ENCODE assay signal across 17 mouse cellular contexts in genomic region chr2:157394868-157395267, GRCm38 (mm10). TPM values are rescaled to one million over a fixed set of nuclear protein-coding genes. Genes with fewer than 3 reads are reported as not detected.
DNase-seq lines count a peak whose midpoint lies in the region; ATAC-seq lines count a peak whose summit lies in the region.
"Had no signal": no experiment of that assay in that cellular context is flagged by ENCODE, and none has a peak within 500 bp of the region (broad histone marks: within the 10 kb centered on the region; RNA-seq: fewer than 3 reads in every experiment).

No protein-coding gene starts in this region.

- H3K4me3 ChIP-seq in forebrain, embryonic 10.5 days, result no peak overlapping the region
- H3K4me3 ChIP-seq in forebrain, embryonic 12.5 days (replicated peaks), result no peak overlapping the region
- H3K4me3 ChIP-seq in midbrain, embryonic 11.5 days (ENCODE audit: low read depth, low read length), result no peak overlapping the region
- no peak overlapping the region for H3K4me3 ChIP-seq in midbrain, embryonic 14.5 days (replicated peaks; ENCODE audit: low read depth, low read length)
- H3K4me3 ChIP-seq in lung, embryonic 16.5 days (ENCODE audit: low read length), result no peak overlapping the region
- H3K4me3 ChIP-seq in stomach, embryonic 16.5 days (replicated peaks; ENCODE audit: low read length), result no peak overlapping the region
- H3K4me3 ChIP-seq: embryonic facial prominence, embryonic 15.5 days had no signal

- 0 out of 2 replicates have a peak overlapping the region, but pooled peaks have one; percentile 12 for H3K27ac ChIP-seq in forebrain, embryonic 10.5 days
- no peak overlapping the region for H3K27ac ChIP-seq in forebrain, embryonic 12.5 days
- H3K27ac ChIP-seq in midbrain, embryonic 11.5 days (ENCODE audit: low read depth, low read length), result no peak overlapping the region
- no peak overlapping the region for H3K27ac ChIP-seq in midbrain, embryonic 14.5 days (replicated peaks; ENCODE audit: low read depth, low read length)
- peak overlapping the region; percentile 94 for H3K27ac ChIP-seq in lung, embryonic 16.5 days (ENCODE audit: low read length)
- H3K27ac ChIP-seq in stomach, embryonic 16.5 days (ENCODE audit: low read length), result peak overlapping the region; percentile 82
- H3K27ac ChIP-seq: embryonic facial prominence, embryonic 15.5 days; liver, embryonic 14.5 days had no signal

- peaks cover 77% of the 10 kb centered on the region for H3K36me3 ChIP-seq in forebrain, embryonic 10.5 days (replicated peaks)
- peaks cover 44% of the 10 kb centered on the region for H3K36me3 ChIP-seq in forebrain, embryonic 12.5 days (replicated peaks)
- peaks cover 2% of the 10 kb centered on the region; the same call in 1 of the 2 replicates for H3K36me3 ChIP-seq in midbrain, embryonic 11.5 days (ENCODE audit: control insufficient read depth, insufficient read depth, low read length)
- peaks cover 37% of the 10 kb centered on the region for H3K36me3 ChIP-seq in midbrain, embryonic 14.5 days (ENCODE audit: control insufficient read depth, insufficient read depth, low read length)
- peaks cover 4% of the 10 kb centered on the region; the same call in 1 of the 2 replicates for H3K36me3 ChIP-seq in lung, embryonic 16.5 days (ENCODE audit: control insufficient read depth, insufficient read depth, low read length)
- H3K36me3 ChIP-seq in stomach, embryonic 16.5 days (ENCODE audit: control insufficient read depth, insufficient read depth, low read length), result peaks cover 17% of the 10 kb centered on the region

- 78% methylated on average over 6 of the region's 6 CpGs for WGBS in forebrain, embryonic 10.5 days
- 85% methylated on average over 6 of the region's 6 CpGs for WGBS in forebrain, embryonic 12.5 days
- 81% methylated on average over 6 of the region's 6 CpGs for WGBS in midbrain, embryonic 11.5 days
- WGBS in midbrain, embryonic 14.5 days, result 83% methylated on average over 6 of the region's 6 CpGs
- WGBS in lung, embryonic 16.5 days, result 45% methylated on average over 6 of the region's 6 CpGs
- 44% methylated on average over 6 of the region's 6 CpGs for WGBS in stomach, embryonic 16.5 days

- DNase-seq in forebrain, embryonic 10.5 days (ENCODE audit: extremely low spot score, low spot score), result no peak
- DNase-seq in midbrain, embryonic 11.5 days (ENCODE audit: low spot score, missing footprints), result peak; percentile 31
- DNase-seq in midbrain, embryonic 14.5 days, result no peak
- no peak for DNase-seq in thymus, postnatal 4 days
- DNase-seq in adrenal gland, adult 18-20 months (ENCODE audit: low spot score in 2 of 2), result no peak
- DNase-seq: adrenal gland, postnatal 25 days; kidney, adult 8-10 months; right cerebral cortex, postnatal 4 days had no signal

- no peak overlapping the region for H3K4me2 ChIP-seq in forebrain, embryonic 12.5 days
- H3K4me2 ChIP-seq in midbrain, embryonic 11.5 days, result no peak overlapping the region
- H3K4me2 ChIP-seq in midbrain, embryonic 14.5 days (ENCODE audit: low read length), result no peak overlapping the region
- no peak overlapping the region; the same call in 1 of the 2 replicates for H3K4me2 ChIP-seq in lung, embryonic 16.5 days (ENCODE audit: low read depth, low read length)
- no peak overlapping the region for H3K4me2 ChIP-seq in stomach, embryonic 16.5 days (ENCODE audit: low read depth, low read length)
- H3K4me2 ChIP-seq: embryonic facial prominence, embryonic 15.5 days had no signal

- H3K27me3 ChIP-seq in forebrain, embryonic 10.5 days (ENCODE audit: poor library complexity, severe bottlenecking), result no peaks in the 10 kb centered on the region
- no peaks in the 10 kb centered on the region for H3K27me3 ChIP-seq in forebrain, embryonic 12.5 days
- H3K27me3 ChIP-seq in midbrain, embryonic 11.5 days (ENCODE audit: control insufficient read depth, insufficient read depth, low read length), result no peaks in the 10 kb centered on the region
- H3K27me3 ChIP-seq in midbrain, embryonic 14.5 days (ENCODE audit: control insufficient read depth, insufficient read depth, low read length), result no peaks in the 10 kb centered on the region
- H3K27me3 ChIP-seq in lung, embryonic 16.5 days (ENCODE audit: control insufficient read depth, insufficient read depth, low read depth, low read length), result no peaks in the 10 kb centered on the region
- H3K27me3 ChIP-seq in stomach, embryonic 16.5 days (ENCODE audit: control insufficient read depth, insufficient read depth, low read length), result no peaks in the 10 kb centered on the region
- H3K27me3 ChIP-seq: embryonic facial prominence, embryonic 15.5 days had no signal

- H3K9ac ChIP-seq in forebrain, embryonic 12.5 days, result no peak overlapping the region
- no peak overlapping the region for H3K9ac ChIP-seq in midbrain, embryonic 11.5 days (ENCODE audit: low read length)
- no peak overlapping the region for H3K9ac ChIP-seq in midbrain, embryonic 14.5 days (replicated peaks; ENCODE audit: low read length)
- H3K9ac ChIP-seq in lung, embryonic 16.5 days (ENCODE audit: low read length), result peak overlapping the region; percentile 52
- H3K9ac ChIP-seq in stomach, embryonic 16.5 days (ENCODE audit: low read length), result peak overlapping the region; percentile 7; the same call in 1 of the 2 replicates
- H3K9ac ChIP-seq: embryonic facial prominence, embryonic 15.5 days; liver, embryonic 14.5 days had no signal

- H3K9me3 ChIP-seq in forebrain, embryonic 10.5 days, result peaks cover 4% of the 10 kb centered on the region
- peaks cover 6% of the 10 kb centered on the region; the same call in 1 of the 2 replicates for H3K9me3 ChIP-seq in forebrain, embryonic 12.5 days
- no peaks in the 10 kb centered on the region; the same call in 1 of the 2 replicates for H3K9me3 ChIP-seq in midbrain, embryonic 11.5 days (ENCODE audit: control insufficient read depth, low read length)
- peaks cover 3% of the 10 kb centered on the region; the same call in 1 of the 2 replicates for H3K9me3 ChIP-seq in midbrain, embryonic 14.5 days (ENCODE audit: control insufficient read depth, low read length)
- H3K9me3 ChIP-seq in lung, embryonic 16.5 days (ENCODE audit: control insufficient read depth, low read length), result no peaks in the 10 kb centered on the region
- peaks cover 4% of the 10 kb centered on the region; the same call in 1 of the 2 replicates for H3K9me3 ChIP-seq in stomach, embryonic 16.5 days (replicated peaks; ENCODE audit: control insufficient read depth, low read length)
- H3K9me3 ChIP-seq: embryonic facial prominence, embryonic 15.5 days had no signal

- H3K4me1 ChIP-seq in forebrain, embryonic 10.5 days, result peaks cover 23% of the 10 kb centered on the region
- no peaks in the 10 kb centered on the region for H3K4me1 ChIP-seq in forebrain, embryonic 12.5 days
- H3K4me1 ChIP-seq in midbrain, embryonic 11.5 days (ENCODE audit: control insufficient read depth, insufficient read depth, low read length), result no peaks in the 10 kb centered on the region
- H3K4me1 ChIP-seq in midbrain, embryonic 14.5 days (ENCODE audit: control insufficient read depth, insufficient read depth, low read length), result no peaks in the 10 kb centered on the region
- peaks cover 42% of the 10 kb centered on the region for H3K4me1 ChIP-seq in lung, embryonic 16.5 days (replicated peaks; ENCODE audit: control insufficient read depth, insufficient read depth, low read length)
- peaks cover 31% of the 10 kb centered on the region for H3K4me1 ChIP-seq in stomach, embryonic 16.5 days (ENCODE audit: control insufficient read depth, insufficient read depth, low read length)
- H3K4me1 ChIP-seq: embryonic facial prominence, embryonic 15.5 days had no signal

- ATAC-seq in forebrain, embryonic 12.5 days (ENCODE audit: low FRiP score), result no peak
- no peak for ATAC-seq in midbrain, embryonic 11.5 days (ENCODE audit: low FRiP score)
- no peak for ATAC-seq in midbrain, embryonic 14.5 days (ENCODE audit: low FRiP score, low TSS enrichment)
- ATAC-seq in lung, embryonic 16.5 days (ENCODE audit: low read depth), result peak; percentile 79
- peak; percentile 82; the same call in 1 of the 2 replicates for ATAC-seq in stomach, embryonic 16.5 days (ENCODE audit: insufficient read depth, low FRiP score)

RNA-seq across cellular contexts. Expression of gene Src, which starts 23.4 kb away (rescaled TPM):
- polyA plus RNA-seq in forebrain, embryonic 10.5 days (2016; fragmentation: Nextera tagmentation; extraction: Ambion mirVana), result 19.2 and 19.6 TPM in 2 replicates
- 35.1 and 38.0 TPM in 2 replicates for polyA plus RNA-seq in forebrain, embryonic 12.5 days (2016; fragmentation: Nextera tagmentation; extraction: Ambion mirVana)
- polyA plus RNA-seq in midbrain, embryonic 11.5 days (2014; fragmentation: Nextera tagmentation; extraction: Ambion mirVana), result 11.2 and 14.0 TPM in 2 replicates
- polyA plus RNA-seq in midbrain, embryonic 14.5 days (2014; fragmentation: Nextera tagmentation; extraction: Ambion mirVana), result 34.3 and 52.2 TPM in 2 replicates
- polyA plus RNA-seq in lung, embryonic 16.5 days (2015; fragmentation: Nextera tagmentation; extraction: Ambion mirVana), result 20.9 and 21.1 TPM in 2 replicates
- polyA plus RNA-seq in stomach, embryonic 16.5 days (2015; fragmentation: Nextera tagmentation; extraction: Ambion mirVana), result 12.1 and 14.7 TPM in 2 replicates
- 10 to 100 TPM; 11.8 to 13.8 TPM for total RNA-seq in adrenal gland, adult 18-20 months (2021)

RNA-seq across cellular contexts. Expression of gene Manbal, which starts 27.5 kb away (rescaled TPM):
- 64.4 and 68.1 TPM in 2 replicates for polyA plus RNA-seq in forebrain, embryonic 10.5 days (2016; fragmentation: Nextera tagmentation; extraction: Ambion mirVana)
- polyA plus RNA-seq in forebrain, embryonic 12.5 days (2016; fragmentation: Nextera tagmentation; extraction: Ambion mirVana), result 68.8 and 69.4 TPM in 2 replicates
- polyA plus RNA-seq in midbrain, embryonic 11.5 days (2014; fragmentation: Nextera tagmentation; extraction: Ambion mirVana), result 34.7 and 35.9 TPM in 2 replicates
- polyA plus RNA-seq in midbrain, embryonic 14.5 days (2014; fragmentation: Nextera tagmentation; extraction: Ambion mirVana), result 47.8 and 89.9 TPM in 2 replicates
- 85.3 and 86.3 TPM in 2 replicates for polyA plus RNA-seq in lung, embryonic 16.5 days (2015; fragmentation: Nextera tagmentation; extraction: Ambion mirVana)
- polyA plus RNA-seq in stomach, embryonic 16.5 days (2015; fragmentation: Nextera tagmentation; extraction: Ambion mirVana), result 76.3 and 78.0 TPM in 2 replicates
- total RNA-seq in adrenal gland, adult 18-20 months (2021), result 10 to 100 TPM; 27.6 to 28.1 TPM

RNA-seq across cellular contexts. Expression of gene Ghrh, which starts 47.6 kb away (rescaled TPM):
- 0.34 TPM in 1 of 2 replicates, not detected in the other for polyA plus RNA-seq in forebrain, embryonic 10.5 days (2016; fragmentation: Nextera tagmentation; extraction: Ambion mirVana)
- polyA plus RNA-seq in forebrain, embryonic 12.5 days (2016; fragmentation: Nextera tagmentation; extraction: Ambion mirVana), result 1.00 and 2.2 TPM in 2 replicates
- polyA plus RNA-seq in midbrain, embryonic 11.5 days (2014; fragmentation: Nextera tagmentation; extraction: Ambion mirVana), result 0.48 and 1.6 TPM in 2 replicates
- 2.3 and 2.4 TPM in 2 replicates for polyA plus RNA-seq in midbrain, embryonic 14.5 days (2014; fragmentation: Nextera tagmentation; extraction: Ambion mirVana)
- polyA plus RNA-seq in lung, embryonic 16.5 days (2015; fragmentation: Nextera tagmentation; extraction: Ambion mirVana), result not detected in 2 replicates
- 0.30 and 0.51 TPM in 2 replicates for polyA plus RNA-seq in stomach, embryonic 16.5 days (2015; fragmentation: Nextera tagmentation; extraction: Ambion mirVana)
- total RNA-seq in adrenal gland, adult 18-20 months (2021), result not detected
- total RNA-seq: adrenal gland, postnatal 25 days; left cerebral cortex, postnatal 36 days; monocyte, adult 5-6 weeks had no signal
- polyA plus RNA-seq: embryonic facial prominence, embryonic 15.5 days; heart, embryonic 16.5 days; urinary bladder, adult 2 months had no signal

Comparison
In these comparisons a context has a peak if more than half of its experiments do, and no peak if none do; other contexts are left out.
1. H3K27ac ChIP-seq: peak in forebrain, embryonic 10.5 days (single experiment), lung, embryonic 16.5 days (single experiment) and stomach, embryonic 16.5 days (single experiment); none in forebrain, embryonic 12.5 days (single experiment), midbrain, embryonic 11.5 days (single experiment) and midbrain, embryonic 14.5 days (single experiment).
2. ATAC-seq: peak in lung, embryonic 16.5 days (single experiment) and stomach, embryonic 16.5 days (single experiment); none in forebrain, embryonic 12.5 days (single experiment), midbrain, embryonic 11.5 days (single experiment) and midbrain, embryonic 14.5 days (single experiment).
3. H3K9ac ChIP-seq: peak in lung, embryonic 16.5 days (single experiment) and stomach, embryonic 16.5 days (single experiment); none in forebrain, embryonic 12.5 days (single experiment), midbrain, embryonic 11.5 days (single experiment) and midbrain, embryonic 14.5 days (single experiment).